Comparison of ENCODE assay signal across 8 mouse cellular contexts in the genomic region with DNA sequence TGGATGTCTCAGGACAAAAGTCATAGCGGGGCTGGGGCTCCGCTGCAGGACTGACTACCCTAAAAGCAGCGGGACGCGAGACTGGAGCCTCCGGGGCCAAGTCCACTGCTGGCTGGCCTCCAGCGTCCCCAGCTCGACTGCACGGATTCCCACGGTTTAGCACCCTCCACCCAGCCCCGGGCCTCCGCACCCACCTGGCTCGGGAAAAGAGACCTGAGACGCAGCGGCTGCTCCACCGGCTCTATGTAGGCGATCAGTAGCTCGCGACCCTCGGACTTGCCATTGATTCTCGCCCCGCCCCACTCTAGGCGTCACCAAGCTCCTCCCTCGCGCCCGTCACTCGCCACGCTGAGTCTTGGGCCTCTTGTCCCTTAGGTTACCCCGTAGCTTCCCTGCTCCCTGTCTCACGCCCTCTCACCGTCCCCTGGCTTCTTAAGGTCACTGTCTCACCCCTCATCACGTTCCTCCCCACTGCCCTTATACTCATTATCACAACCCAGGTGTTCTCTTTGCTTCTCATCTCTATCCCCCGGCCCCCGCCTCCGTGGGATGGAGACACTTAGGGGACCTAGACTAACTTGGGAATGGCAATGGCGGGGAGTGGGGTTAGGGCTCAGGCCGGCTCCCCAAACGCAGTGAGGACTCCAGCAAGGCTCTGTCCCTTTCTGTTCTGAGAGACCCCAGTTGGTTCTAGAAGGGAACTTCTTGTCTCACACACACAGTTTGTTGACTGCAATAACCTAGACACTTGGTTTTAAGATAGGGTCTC. TPM values are rescaled to one million over a fixed set of nuclear protein-coding genes. Genes with fewer than 3 reads are reported as not detected.
DNase-seq lines count a peak whose midpoint lies in the region; ATAC-seq lines count a peak whose summit lies in the region.

No protein-coding gene starts in this region.

- WGBS in heart, embryonic 13.5 days: 1% methylated on average over 38 of the region's 38 CpGs
- 2% methylated on average over 38 of the region's 38 CpGs for WGBS in liver, embryonic 12.5 days (ENCODE audit: insufficient replicate concordance)

- peaks cover 32% of the 10 kb centered on the region for H3K36me3 ChIP-seq in heart, embryonic 13.5 days
- H3K36me3 ChIP-seq in liver, embryonic 12.5 days: peaks cover 16% of the 10 kb centered on the region
- H3K36me3 ChIP-seq in splenic B cell, adult 2 months (ENCODE audit: control insufficient read depth, insufficient read depth, low read length, poor library complexity, severe bottlenecking): no peaks in the 10 kb centered on the region

- H3K4me2 ChIP-seq in heart, embryonic 13.5 days: peak overlapping the region; percentile 77
- H3K4me2 ChIP-seq in liver, embryonic 12.5 days: peak overlapping the region; percentile 84

- H3K4me3 ChIP-seq in brown adipose tissue, adult 24 weeks (ENCODE audit: insufficient read depth, low read depth, low read length): peak overlapping the region; percentile 84
- peak overlapping the region; percentile 89 for H3K4me3 ChIP-seq in heart, embryonic 13.5 days
- H3K4me3 ChIP-seq in liver, embryonic 12.5 days: peak overlapping the region; percentile 70

- H3K27ac ChIP-seq in brown adipose tissue, adult 24 weeks (replicated peaks; ENCODE audit: low read depth, low read length): peak overlapping the region; percentile 97
- H3K27ac ChIP-seq in heart, embryonic 13.5 days (replicated peaks): peak overlapping the region; percentile 82
- H3K27ac ChIP-seq in liver, embryonic 12.5 days: peak overlapping the region; percentile 64

- ATAC-seq in CD4-positive, CD25-positive, alpha-beta regulatory T cell, adult 4 months: peak; percentile 84
- ATAC-seq in erythroid progenitor cell, adult 5-6 weeks (replicated peaks; ENCODE audit: low FRiP score, poor library complexity, severe bottlenecking): peak; percentile 92
- peak; percentile 80 for ATAC-seq in heart, embryonic 13.5 days (ENCODE audit: extremely low read depth, insufficient number of reproducible peaks, low FRiP score, low TSS enrichment)
- peak; percentile 88 for ATAC-seq in liver, embryonic 12.5 days

- H3K9me3 ChIP-seq in heart, embryonic 13.5 days: no peaks in the 10 kb centered on the region
- H3K9me3 ChIP-seq in liver, embryonic 12.5 days (replicated peaks): no peaks in the 10 kb centered on the region

- peak; percentile 96 for DNase-seq in kidney, postnatal 10 days
- DNase-seq in naive thymus-derived CD4-positive, alpha-beta T cell, adult 2 months (ENCODE audit: low read depth): peak; percentile 72
- DNase-seq in splenic B cell, adult 2 months (ENCODE audit: low read depth, low spot score): peak; percentile 74

- H3K4me1 ChIP-seq in brown adipose tissue, adult 24 weeks (ENCODE audit: control insufficient read depth, insufficient read depth, insufficient read length, low read length): peaks cover 4% of the 10 kb centered on the region; the same call in 1 of the 2 replicates
- peaks cover 15% of the 10 kb centered on the region for H3K4me1 ChIP-seq in heart, embryonic 13.5 days
- H3K4me1 ChIP-seq in liver, embryonic 12.5 days: peaks cover 37% of the 10 kb centered on the region

- no peaks in the 10 kb centered on the region for H3K27me3 ChIP-seq in heart, embryonic 13.5 days (replicated peaks)
- no peaks in the 10 kb centered on the region for H3K27me3 ChIP-seq in liver, embryonic 12.5 days (replicated peaks)
- H3K27me3 ChIP-seq in splenic B cell, adult 2 months (ENCODE audit: control insufficient read depth, insufficient read depth, low read length, poor library complexity, severe bottlenecking): no peaks in the 10 kb centered on the region

- peak overlapping the region; percentile 90 for H3K9ac ChIP-seq in heart, embryonic 13.5 days
- peak overlapping the region; percentile 75 for H3K9ac ChIP-seq in liver, embryonic 12.5 days

RNA-seq across cellular contexts. Expression of a gene that starts 1.1 kb away (rescaled TPM):
- polyA plus RNA-seq in CD4-positive, CD25-positive, alpha-beta regulatory T cell, adult 4 months (2017; shearing (Covaris generic)): 1 to 10 TPM in 1 of 2 experiments, under 1 TPM in 1; 0.81 to 1.3 TPM
- 9.1 and 14.9 TPM in 2 replicates for polyA plus RNA-seq in brown adipose tissue, adult 24 weeks (2012; ENCODE audit: insufficient read depth, insufficient read length, missing spikeins)
- not detected in 2 replicates for total RNA-seq in erythroid progenitor cell, adult 5-6 weeks (2015; ENCODE audit: low replicate concordance)
- not detected in 2 replicates for total RNA-seq in erythroid progenitor cell, adult 5-6 weeks (2017; ENCODE audit: low replicate concordance)
- 7.7 and 9.9 TPM in 2 replicates for polyA plus RNA-seq in heart, embryonic 13.5 days (2015; fragmentation: Nextera tagmentation; extraction: Ambion mirVana)
- 4.3 and 4.6 TPM in 2 replicates for polyA plus RNA-seq in liver, embryonic 12.5 days (2016; fragmentation: Nextera tagmentation; extraction: Ambion mirVana)

RNA-seq across cellular contexts. Expression of a gene that starts 17.6 kb away (rescaled TPM):
- 10 to 100 TPM; 57.8 to 78.7 TPM for polyA plus RNA-seq in CD4-positive, CD25-positive, alpha-beta regulatory T cell, adult 4 months (2017; shearing (Covaris generic))
- 73.2 and 87.7 TPM in 2 replicates for polyA plus RNA-seq in brown adipose tissue, adult 24 weeks (2012; ENCODE audit: insufficient read depth, insufficient read length, missing spikeins)
- total RNA-seq in erythroid progenitor cell, adult 5-6 weeks (2015; ENCODE audit: low replicate concordance): 510 and 532 TPM in 2 replicates
- total RNA-seq in erythroid progenitor cell, adult 5-6 weeks (2017; ENCODE audit: low replicate concordance): 271 and 392 TPM in 2 replicates
- polyA plus RNA-seq in heart, embryonic 13.5 days (2015; fragmentation: Nextera tagmentation; extraction: Ambion mirVana): 68.6 and 84.6 TPM in 2 replicates
- polyA plus RNA-seq in liver, embryonic 12.5 days (2016; fragmentation: Nextera tagmentation; extraction: Ambion mirVana): 626 and 633 TPM in 2 replicates

RNA-seq across cellular contexts. Expression of a gene that starts 22.3 kb away (rescaled TPM):
- 1 to 10 TPM in 1 of 2 experiments, under 1 TPM in 1; 0.73 to 1.5 TPM for polyA plus RNA-seq in CD4-positive, CD25-positive, alpha-beta regulatory T cell, adult 4 months (2017; shearing (Covaris generic))
- not detected in 2 replicates for polyA plus RNA-seq in brown adipose tissue, adult 24 weeks (2012; ENCODE audit: insufficient read depth, insufficient read length, missing spikeins)
- total RNA-seq in erythroid progenitor cell, adult 5-6 weeks (2015; ENCODE audit: low replicate concordance): not detected in 2 replicates
- total RNA-seq in erythroid progenitor cell, adult 5-6 weeks (2017; ENCODE audit: low replicate concordance): not detected in 2 replicates
- polyA plus RNA-seq in heart, embryonic 13.5 days (2015; fragmentation: Nextera tagmentation; extraction: Ambion mirVana): 0.99 and 1.1 TPM in 2 replicates
- polyA plus RNA-seq in liver, embryonic 12.5 days (2016; fragmentation: Nextera tagmentation; extraction: Ambion mirVana): 0.24 and 0.27 TPM in 2 replicates

RNA-seq across cellular contexts. Expression of a gene that starts 22.7 kb away (rescaled TPM):
- 10 to 100 TPM; 27.5 to 27.7 TPM for polyA plus RNA-seq in CD4-positive, CD25-positive, alpha-beta regulatory T cell, adult 4 months (2017; shearing (Covaris generic))
- 41.9 and 44.2 TPM in 2 replicates for polyA plus RNA-seq in brown adipose tissue, adult 24 weeks (2012; ENCODE audit: insufficient read depth, insufficient read length, missing spikeins)
- total RNA-seq in erythroid progenitor cell, adult 5-6 weeks (2015; ENCODE audit: low replicate concordance): 45.4 and 74.2 TPM in 2 replicates
- total RNA-seq in erythroid progenitor cell, adult 5-6 weeks (2017; ENCODE audit: low replicate concordance): 51.3 and 53.0 TPM in 2 replicates
- polyA plus RNA-seq in heart, embryonic 13.5 days (2015; fragmentation: Nextera tagmentation; extraction: Ambion mirVana): 54.6 and 54.8 TPM in 2 replicates
- polyA plus RNA-seq in liver, embryonic 12.5 days (2016; fragmentation: Nextera tagmentation; extraction: Ambion mirVana): 80.6 and 84.1 TPM in 2 replicates

RNA-seq across cellular contexts. Expression of a gene that starts 23.0 kb away (rescaled TPM):
- polyA plus RNA-seq in CD4-positive, CD25-positive, alpha-beta regulatory T cell, adult 4 months (2017; shearing (Covaris generic)): not detected
- polyA plus RNA-seq in brown adipose tissue, adult 24 weeks (2012; ENCODE audit: insufficient read depth, insufficient read length, missing spikeins): not detected in 2 replicates
- total RNA-seq in erythroid progenitor cell, adult 5-6 weeks (2015; ENCODE audit: low replicate concordance): not detected in 2 replicates
- 0.90 TPM in 1 of 2 replicates, not detected in the other for total RNA-seq in erythroid progenitor cell, adult 5-6 weeks (2017; ENCODE audit: low replicate concordance)
- polyA plus RNA-seq in heart, embryonic 13.5 days (2015; fragmentation: Nextera tagmentation; extraction: Ambion mirVana): 0.16 and 0.76 TPM in 2 replicates
- 0.12 and 0.21 TPM in 2 replicates for polyA plus RNA-seq in liver, embryonic 12.5 days (2016; fragmentation: Nextera tagmentation; extraction: Ambion mirVana)

Comparison
In these comparisons a context has a peak if more than half of its experiments do, and no peak if none do; other contexts are left out.
1. Peak in every context shown above with its lines: DNase-seq, ATAC-seq, H3K4me3 ChIP-seq and H3K27ac ChIP-seq.